Comparison of ENCODE assay signal across 23 mouse cellular contexts in genomic region chr1:131141449-131141848, GRCm38 (mm10). TPM values are rescaled to one million over a fixed set of nuclear protein-coding genes. Genes with fewer than 3 reads are reported as not detected.
DNase-seq lines count a peak whose midpoint lies in the region; TF ChIP-seq lines count a peak whose summit lies in the region.
"Had no signal": no experiment of that assay in that cellular context is flagged by ENCODE, and none has a peak within 500 bp of the region (broad histone marks: within the 10 kb centered on the region; RNA-seq: fewer than 3 reads in every experiment).

No protein-coding gene starts in this region.

- TF ChIP-seq RAD21 in MEL (IDR thresholded peaks at IDR 0.05; ENCODE audit: low read depth, low read length), result no peak

- H3K79me2 ChIP-seq in MEL (ENCODE audit: control insufficient read depth, insufficient read depth, low read length, poor library complexity), result peaks cover 6% of the 10 kb centered on the region

- intact Hi-C loops in gastrocnemius, postnatal 14 days (cut with DNase I; ENCODE audit: low total_unique reads), result no loop called here

- H3K4me1 ChIP-seq in MEL (ENCODE audit: control insufficient read depth in 1 of 2, insufficient read depth in 2 of 2, low read length in 2 of 2), result peaks cover 25 to 31% of the 10 kb centered on the region in 2 experiments
- peaks cover 32% of the 10 kb centered on the region for H3K4me1 ChIP-seq in bone marrow macrophage, adult 2 months (ENCODE audit: control insufficient read depth, insufficient read depth, low read length)

- peak; percentile 56 for DNase-seq in 3T3-L1 (ENCODE audit: low read depth, low spot score)
- DNase-seq in A20 (ENCODE audit: low read depth, low spot score), result peak; percentile 65
- DNase-seq in MEL (ENCODE audit: low read depth, low spot score), result peak; percentile 50
- no peak for DNase-seq in lung, postnatal 4 days
- DNase-seq in frontal cortex, postnatal 36 days (ENCODE audit: low spot score in 2 of 2), result no peak
- DNase-seq in gastrocnemius, postnatal 14 days, result no peak
- DNase-seq in frontal cortex, postnatal 25 days (ENCODE audit: low spot score in 2 of 2), result no peak
- DNase-seq: adrenal gland, adult 2 months; adrenal gland, postnatal 10 days; adrenal gland, postnatal 25 days; cerebellum, adult 11-12 months; cerebellum, adult 2 months; cerebellum, adult 9-10 months; cerebellum, postnatal 10 days; cerebellum, postnatal 25 days; gastrocnemius, adult 2 months had no signal

- TF ChIP-seq POLR2A in MEL (IDR thresholded peaks at IDR 0.05; ENCODE audit: control insufficient read depth in 1 of 2, insufficient read depth in 1 of 2, low read depth in 1 of 2, low read length in 2 of 2, poor library complexity in 1 of 2), result no peak
- TF ChIP-seq POLR2A in bone marrow macrophage, adult 2 months (IDR thresholded peaks at IDR 0.05; ENCODE audit: borderline replicate concordance, low read depth, low read length), result no peak

- H3K4me3 ChIP-seq in MEL (ENCODE audit: control insufficient read depth in 1 of 2, insufficient read depth in 1 of 2, low read depth in 2 of 2, low read length in 2 of 2), result no peak overlapping the region
- H3K4me3 ChIP-seq in bone marrow macrophage, adult 2 months (ENCODE audit: insufficient read depth, low read length), result no peak overlapping the region
- H3K4me3 ChIP-seq: embryonic facial prominence, embryonic 10.5 days; embryonic facial prominence, embryonic 12.5 days; erythroblast, embryonic 14.5 days; forebrain, embryonic 10.5 days; forebrain, embryonic 12.5 days; gastrocnemius, adult 2 months had no signal

- H3K27ac ChIP-seq in MEL (ENCODE audit: control insufficient read depth, low read depth, low read length), result no peak overlapping the region
- peak overlapping the region; percentile 22 for H3K27ac ChIP-seq in bone marrow macrophage, adult 2 months (ENCODE audit: insufficient read depth, low read depth, low read length)
- H3K27ac ChIP-seq: embryonic facial prominence, embryonic 10.5 days; embryonic facial prominence, embryonic 12.5 days; forebrain, embryonic 10.5 days; forebrain, embryonic 12.5 days; gastrocnemius, adult 2 months had no signal

- TF ChIP-seq EP300 in MEL (IDR thresholded peaks at IDR 0.05; ENCODE audit: low read depth in 1 of 2, low read length in 2 of 2), result peak; percentile 25 to 59; a peak in 2 of 4 replicates

- no peak for TF ChIP-seq CTCF in MEL (IDR thresholded peaks at IDR 0.05 in 2 of 3, conservative IDR thresholded peaks at IDR 0.05 in 1 of 3; ENCODE audit: control insufficient read depth in 1 of 3, insufficient read depth in 1 of 3, low read depth in 2 of 3, low read length in 3 of 3, poor library complexity in 1 of 3, severe bottlenecking in 1 of 3)
- no peak for TF ChIP-seq CTCF in bone marrow macrophage, adult 2 months (IDR thresholded peaks at IDR 0.05; ENCODE audit: low read depth, low read length)

- H3K9me3 ChIP-seq in MEL (replicated peaks; ENCODE audit: insufficient read depth, low read length), result no peaks in the 10 kb centered on the region
- H3K9me3 ChIP-seq: embryonic facial prominence, embryonic 10.5 days; embryonic facial prominence, embryonic 12.5 days; forebrain, embryonic 10.5 days; forebrain, embryonic 12.5 days had no signal

- H3K27me3 ChIP-seq in MEL (ENCODE audit: control insufficient read depth in 1 of 2, insufficient read depth in 2 of 2, low read length in 2 of 2), result no peaks in the 10 kb centered on the region
- H3K27me3 ChIP-seq: CH12.LX; embryonic facial prominence, embryonic 12.5 days had no signal

- H3K36me3 ChIP-seq in MEL (ENCODE audit: control insufficient read depth in 1 of 2, insufficient read depth in 2 of 2, low read length in 2 of 2), result peaks cover 0 to 40% of the 10 kb centered on the region in 2 experiments; a peak in 2 of 4 replicates
- H3K36me3 ChIP-seq: embryonic facial prominence, embryonic 10.5 days; embryonic facial prominence, embryonic 12.5 days; forebrain, embryonic 10.5 days; forebrain, embryonic 12.5 days had no signal

- H3K9ac ChIP-seq in MEL (ENCODE audit: control insufficient read depth, low read depth, low read length, poor library complexity, severe bottlenecking), result no peak overlapping the region
- H3K9ac ChIP-seq: embryonic facial prominence, embryonic 12.5 days had no signal

TF ChIP-seq in MEL, 35 proteins besides CTCF, POLR2A, EP300 and RAD21:
- TF ChIP-seq RCOR1 (IDR thresholded peaks at IDR 0.05; ENCODE audit: low read depth, low read length) (no peak), MYB (IDR thresholded peaks at IDR 0.05; ENCODE audit: low read depth, low read length) (no peak), MAZ (IDR thresholded peaks at IDR 0.05; ENCODE audit: low read depth, low read length) (no peak), SIN3A (IDR thresholded peaks at IDR 0.05; ENCODE audit: low read length) (no peak), ZMIZ1 (IDR thresholded peaks at IDR 0.05; ENCODE audit: low read depth, low read length) (no peak), CHD1 (IDR thresholded peaks at IDR 0.05; ENCODE audit: low read depth, low read length) (no peak), ZC3H11A (IDR thresholded peaks at IDR 0.05; ENCODE audit: low read depth, low read length) (no peak), MEF2A (IDR thresholded peaks at IDR 0.05; ENCODE audit: extremely low read depth, insufficient replicate concordance, low read depth, low read length, poor library complexity, severe bottlenecking) (peak; percentile 59; the same call in 1 of the 2 replicates), MAX (IDR thresholded peaks at IDR 0.05; ENCODE audit: low read length) (no peak), USF1 (IDR thresholded peaks at IDR 0.05; ENCODE audit: low read depth, low read length) (no peak), TAL1 (IDR thresholded peaks at IDR 0.05; ENCODE audit: low read length) (no peak), USF2 (IDR thresholded peaks at IDR 0.05; ENCODE audit: borderline replicate concordance in 1 of 2, insufficient read depth in 1 of 2, low read depth in 1 of 2, low read length in 2 of 2) (no peak), NELFE (IDR thresholded peaks at IDR 0.05; ENCODE audit: low read depth, low read length) (no peak), ZKSCAN1 (IDR thresholded peaks at IDR 0.05; ENCODE audit: low read depth, low read length) (no peak), NRF1 (IDR thresholded peaks at IDR 0.05; ENCODE audit: insufficient read depth, low read depth, low read length, poor library complexity, severe bottlenecking) (no peak), MXI1 (IDR thresholded peaks at IDR 0.05; ENCODE audit: low read depth, low read length) (no peak), JUND (IDR thresholded peaks at IDR 0.05; ENCODE audit: low read depth, low read length) (no peak), CHD2 (IDR thresholded peaks at IDR 0.05; ENCODE audit: low read length) (no peak), BHLHE40 (IDR thresholded peaks at IDR 0.05; ENCODE audit: borderline replicate concordance, low read depth, low read length) (no peak), ETS1 (IDR thresholded peaks at IDR 0.05; ENCODE audit: low read depth, low read length) (0 out of 2 replicates have a peak, but pooled peaks have one; percentile 23), UBTF (IDR thresholded peaks at IDR 0.05; ENCODE audit: borderline replicate concordance, insufficient read depth, low read depth, low read length) (no peak), GABPA (IDR thresholded peaks at IDR 0.05; ENCODE audit: low read depth, low read length) (no peak), ELF1 (IDR thresholded peaks at IDR 0.05; ENCODE audit: low read depth, low read length) (no peak), MYC (IDR thresholded peaks at IDR 0.05; ENCODE audit: low read depth, low read length) (no peak), SMC3 (IDR thresholded peaks at IDR 0.05; ENCODE audit: low read depth, low read length) (no peak), GATA1 (IDR thresholded peaks at IDR 0.05; ENCODE audit: low read depth, low read length) (0 out of 2 replicates have a peak, but pooled peaks have one; percentile 2), POLR2AphosphoS2 (IDR thresholded peaks at IDR 0.05; ENCODE audit: low read length) (no peak), KAT2A (conservative IDR thresholded peaks at IDR 0.05; ENCODE audit: low read depth, low read length) (no peak), HCFC1 (IDR thresholded peaks at IDR 0.05; ENCODE audit: low read depth, low read length) (no peak), TCF12 (IDR thresholded peaks at IDR 0.05; ENCODE audit: low read depth, low read length) (0 out of 2 replicates have a peak, but pooled peaks have one; percentile 21), ZNF384 (IDR thresholded peaks at IDR 0.05; ENCODE audit: low read depth, low read length) (peak; percentile 64), POLR2AphosphoS5 (IDR thresholded peaks at IDR 0.05; ENCODE audit: borderline replicate concordance, low read depth, low read length) (no peak), MAFK (IDR thresholded peaks at IDR 0.05; ENCODE audit: borderline replicate concordance, low read depth, low read length) (no peak), TBP (IDR thresholded peaks at IDR 0.05; ENCODE audit: low read depth, low read length) (no peak), E2F4 (IDR thresholded peaks at IDR 0.05; ENCODE audit: borderline replicate concordance, low read depth, low read length) (no peak)

RNA-seq across cellular contexts. Expression of gene Dyrk3, which starts 3.3 kb away (rescaled TPM):
- total RNA-seq in MEL (2012; rRNA removed), result 7.9 and 8.6 TPM in 2 replicates
- polyA plus RNA-seq in MEL (2012; ENCODE audit: insufficient read depth in 1 of 2, insufficient read length in 2 of 2, low read depth in 1 of 2, low replicate concordance in 2 of 2, missing spikeins in 1 of 2), result 10 to 100 TPM in 1 of 2 experiments, not detected in 1; 11.8 TPM
- 0.84 and 1.1 TPM in 2 replicates for polyA plus RNA-seq in bone marrow macrophage, adult 2 months (2012; ENCODE audit: insufficient read depth, insufficient read length, missing spikeins)
- under 1 TPM; 0.07 to 0.14 TPM for total RNA-seq in gastrocnemius, postnatal 14 days (2021)
- total RNA-seq: gastrocnemius, adult 2 months had no signal

RNA-seq across cellular contexts. Expression of gene Eif2d, which starts 11.5 kb away (rescaled TPM):
- total RNA-seq in MEL (2012; rRNA removed), result 29.3 and 31.0 TPM in 2 replicates
- polyA plus RNA-seq in MEL (2012; ENCODE audit: insufficient read depth in 1 of 2, insufficient read length in 2 of 2, low read depth in 1 of 2, low replicate concordance in 2 of 2, missing spikeins in 1 of 2), result 10 to 100 TPM in 1 of 2 experiments, not detected in 1; 43.6 TPM
- polyA plus RNA-seq in bone marrow macrophage, adult 2 months (2012; ENCODE audit: insufficient read depth, insufficient read length, missing spikeins), result 20.5 and 23.2 TPM in 2 replicates
- total RNA-seq in gastrocnemius, postnatal 14 days (2021), result 10 to 100 TPM; 23.1 to 26.1 TPM

RNA-seq across cellular contexts. Expression of gene Mapkapk2, which starts 43.8 kb away (rescaled TPM):
- total RNA-seq in MEL (2012; rRNA removed), result 51.7 and 53.2 TPM in 2 replicates
- 10 to 100 TPM in 1 of 2 experiments, not detected in 1; 85.4 TPM for polyA plus RNA-seq in MEL (2012; ENCODE audit: insufficient read depth in 1 of 2, insufficient read length in 2 of 2, low read depth in 1 of 2, low replicate concordance in 2 of 2, missing spikeins in 1 of 2)
- 265 and 283 TPM in 2 replicates for polyA plus RNA-seq in bone marrow macrophage, adult 2 months (2012; ENCODE audit: insufficient read depth, insufficient read length, missing spikeins)
- total RNA-seq in gastrocnemius, postnatal 14 days (2021), result 100 to 1,000 TPM; 151 to 154 TPM

Comparison
In these comparisons a context has a peak if more than half of its experiments do, and no peak if none do; other contexts are left out.
1. DNase-seq: peak in 3T3-L1 (single experiment), A20 (single experiment) and MEL (single experiment); none in lung, postnatal 4 days (0 of 2), frontal cortex, postnatal 36 days (0 of 2), gastrocnemius, postnatal 14 days (single experiment) and frontal cortex, postnatal 25 days (0 of 2).